Mouse (Mus musculus) granulocyte monocyte progenitor cell, adult 5-6 weeks (primary cell): ENCODE measurements around the gene Nos1ap. TPM values are rescaled to one million over a fixed set of nuclear protein-coding genes. Genes with fewer than 3 reads are reported as not detected.

ENCODE experiments used
- ATAC-seq: replicated peaks from 2 replicates; pipeline ENCODE4 v1.8.0; 2016; ENCODE audit warnings: mild to moderate bottlenecking, moderate TSS enrichment, inconsistent platforms; ENCODE audit not compliant: poor library complexity, severe bottlenecking
- total RNA-seq, 2 experiments: library from RNA; stranded (forward) in 1 of 2; stranded (reverse) in 1 of 2; fragments of 200-712, 200-1000 nt in 1 of 2; fragments of >200 nt in 1 of 2; fragmentation: Nextera tagmentation in 1 of 2; gene quantifications; 2 replicates each; pipeline ENCODE4 v1.2.3; 2014 to 2017

Gene Nos1ap
- total RNA-seq (2014; fragmentation: Nextera tagmentation) (9.0 and 11.5 TPM in 2 replicates), total RNA-seq (2017) (1.5 and 3.7 TPM in 2 replicates)

- ATAC-seq: peak; percentile 82
Observed at GRCm38 (mm10) chr1:170589219-170590040, at the start of gene Nos1ap. Nos1ap (minus strand) TSS chr1:170589861.

- ATAC-seq: no peak
Observed at GRCm38 (mm10) chr1:170638941-170639340, 49.3 kb upstream of the Nos1ap start.

DNA sequence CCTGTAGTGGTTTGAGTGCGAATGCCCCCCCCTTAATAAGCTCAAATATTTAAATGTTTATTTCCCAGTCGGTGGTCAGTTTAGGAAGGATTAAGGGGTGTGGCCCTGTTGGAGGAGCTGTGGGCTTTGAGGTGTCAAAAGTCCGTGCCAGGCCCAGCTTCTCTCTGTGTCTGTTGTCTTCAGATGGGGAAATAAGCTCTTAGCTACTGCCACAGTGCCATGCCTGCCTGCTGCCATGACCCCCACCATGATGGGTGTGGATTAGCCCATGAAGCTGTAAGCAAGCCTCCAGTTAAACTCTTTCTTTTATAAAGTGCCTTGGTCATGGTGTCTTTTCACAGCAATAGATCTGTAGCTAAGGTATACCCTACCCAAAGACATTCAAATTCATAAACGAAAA is 43.2 kb upstream of the Nos1ap start:
- no peak for ATAC-seq

GRCm38 (mm10) chr1:170632385-170632784 is 42.7 kb upstream of the Nos1ap start:
- peak; percentile 100 for ATAC-seq

- ATAC-seq: no peak
Observed at GRCm38 (mm10) chr1:170631571-170631970, 41.9 kb upstream of the Nos1ap start.

- ATAC-seq: no peak
Observed at GRCm38 (mm10) chr1:170630489-170630888, 40.8 kb upstream of the Nos1ap start.

DNA sequence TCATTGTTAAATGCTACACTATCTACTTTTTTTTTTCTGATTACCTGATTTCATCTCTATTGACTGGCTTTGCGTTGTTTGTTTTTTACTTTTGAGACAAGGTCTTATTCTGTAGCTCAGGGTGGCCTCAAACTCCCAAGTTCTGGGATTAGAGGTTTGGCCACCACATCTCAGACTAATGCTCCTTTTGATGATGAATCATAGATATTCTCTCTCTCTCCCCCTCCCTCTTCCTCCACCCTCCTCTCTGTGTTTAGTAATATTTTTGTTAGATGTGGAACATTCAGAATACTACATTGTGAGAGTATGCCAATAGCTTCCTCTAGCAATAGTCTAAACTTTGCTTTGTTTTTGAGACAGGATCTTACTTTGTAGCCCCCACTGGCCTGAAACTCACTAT is 33.8 kb upstream of the Nos1ap start:
- ATAC-seq: no peak

DNA sequence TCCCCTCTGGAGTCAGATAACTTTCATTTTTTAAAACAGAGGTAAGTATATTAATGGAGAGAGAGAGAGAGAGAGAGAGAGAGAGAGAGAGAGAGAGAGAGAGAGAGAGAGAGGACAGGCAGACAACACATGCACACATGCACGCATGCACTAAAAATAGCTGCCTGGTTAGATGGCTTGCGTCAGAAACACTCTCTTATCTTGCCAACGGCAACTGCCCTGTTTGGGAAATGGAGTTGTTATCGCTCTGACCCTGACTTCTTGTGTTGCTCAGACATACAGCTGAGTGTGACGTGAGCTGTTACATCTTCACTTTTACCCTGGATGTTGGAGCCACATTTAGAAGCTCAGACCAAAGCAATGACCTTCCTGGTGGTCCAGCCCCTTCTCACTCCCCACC is 33.3 kb upstream of the Nos1ap start:
- ATAC-seq: peak; percentile 94

GRCm38 (mm10) chr1:170619686-170620374 is 30.2 kb upstream of the Nos1ap start:
- ATAC-seq: no peak

DNA sequence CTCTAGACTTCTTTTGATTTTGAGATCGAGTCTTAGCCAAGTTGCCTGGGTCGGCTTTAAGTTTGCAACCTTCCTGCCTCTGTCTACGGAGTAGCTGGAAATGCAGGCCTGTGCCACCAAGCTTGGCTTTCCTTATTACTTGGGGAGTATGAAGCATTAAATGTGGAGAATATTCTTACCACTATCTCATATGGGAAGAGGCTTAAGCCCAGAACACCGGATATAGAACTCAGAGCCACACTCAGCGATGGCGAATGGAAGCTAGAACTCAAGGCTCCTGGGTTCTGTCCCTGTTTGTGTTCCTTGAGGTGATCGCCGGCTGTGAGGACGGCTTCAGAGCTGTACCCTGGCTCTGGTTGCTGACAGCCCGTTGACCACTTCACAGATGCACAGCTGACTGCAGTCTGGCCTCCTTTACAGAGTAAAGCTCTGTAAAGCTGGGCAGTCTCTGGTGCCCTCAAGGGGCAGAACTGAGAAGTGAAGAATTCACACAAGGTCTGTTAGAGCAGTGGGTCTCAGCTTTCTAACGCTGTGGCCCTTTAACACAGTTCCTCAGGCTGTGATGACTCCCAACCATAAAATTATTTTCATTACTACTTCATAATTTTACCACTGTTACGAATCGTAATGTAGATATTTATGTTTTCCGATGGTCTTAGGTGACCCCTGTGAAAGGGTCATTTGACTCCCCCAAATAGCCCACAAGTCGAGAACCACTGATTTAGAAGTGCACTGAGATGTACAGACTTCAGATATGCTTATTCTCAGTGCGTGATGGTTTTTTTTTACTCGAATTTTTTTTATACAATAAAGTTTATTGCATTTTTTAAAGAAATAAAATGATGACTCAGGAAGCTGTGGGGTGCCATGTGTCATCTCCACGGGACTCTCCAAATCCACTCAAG is 23.6 kb upstream of the Nos1ap start:
- peak; percentile 94 for ATAC-seq

DNA sequence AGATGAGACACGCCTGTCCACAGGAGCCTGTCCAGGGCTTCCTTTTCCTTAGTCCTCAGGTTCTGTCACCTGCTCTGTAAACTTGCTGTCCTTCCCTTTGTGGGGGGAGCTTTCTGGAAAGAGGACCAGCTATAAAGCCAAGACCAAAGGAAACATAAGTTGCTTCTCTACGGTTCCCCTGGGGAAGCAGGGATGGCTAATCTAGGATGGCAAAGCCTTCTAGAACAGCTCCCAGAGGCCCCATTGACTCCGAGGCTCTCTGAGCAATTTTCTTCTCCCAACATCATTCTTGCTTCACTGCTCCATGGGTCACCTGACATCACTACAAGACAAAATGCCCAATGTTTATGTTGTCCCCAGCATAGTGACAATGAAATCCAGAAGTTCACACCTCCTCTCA is 22.0 kb upstream of the Nos1ap start:
- ATAC-seq: no peak

- 0 out of 2 replicates have a peak, but pooled peaks have one; percentile 1 for ATAC-seq
Observed at GRCm38 (mm10) chr1:170610695-170611094, 21.0 kb upstream of the Nos1ap start.

DNA sequence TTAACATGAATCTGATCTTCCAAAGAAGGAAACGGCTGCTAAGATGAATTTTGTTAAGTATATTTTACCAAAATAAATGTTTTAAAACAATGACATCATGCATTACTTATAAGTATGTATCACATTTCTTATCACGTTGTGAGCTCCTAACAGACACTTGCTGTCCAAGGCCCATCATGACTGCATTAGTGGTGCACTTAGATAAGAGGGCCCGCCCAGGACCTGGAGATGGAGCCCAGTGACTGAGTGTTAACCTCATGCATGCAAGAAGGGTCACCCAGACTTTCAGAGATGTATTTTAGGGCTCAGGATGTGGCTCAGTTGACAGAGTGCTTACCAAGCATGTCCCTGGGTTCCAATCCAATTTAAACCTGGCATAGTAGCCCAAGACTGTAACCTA is 20.6 kb upstream of the Nos1ap start:
- no peak for ATAC-seq

- ATAC-seq: peak; percentile 15; the same call in 1 of the 2 replicates
Observed at GRCm38 (mm10) chr1:170609872-170610271, 20.2 kb upstream of the Nos1ap start.

- ATAC-seq: peak; percentile 48
Observed at GRCm38 (mm10) chr1:170608461-170609071, 18.9 kb upstream of the Nos1ap start.

DNA sequence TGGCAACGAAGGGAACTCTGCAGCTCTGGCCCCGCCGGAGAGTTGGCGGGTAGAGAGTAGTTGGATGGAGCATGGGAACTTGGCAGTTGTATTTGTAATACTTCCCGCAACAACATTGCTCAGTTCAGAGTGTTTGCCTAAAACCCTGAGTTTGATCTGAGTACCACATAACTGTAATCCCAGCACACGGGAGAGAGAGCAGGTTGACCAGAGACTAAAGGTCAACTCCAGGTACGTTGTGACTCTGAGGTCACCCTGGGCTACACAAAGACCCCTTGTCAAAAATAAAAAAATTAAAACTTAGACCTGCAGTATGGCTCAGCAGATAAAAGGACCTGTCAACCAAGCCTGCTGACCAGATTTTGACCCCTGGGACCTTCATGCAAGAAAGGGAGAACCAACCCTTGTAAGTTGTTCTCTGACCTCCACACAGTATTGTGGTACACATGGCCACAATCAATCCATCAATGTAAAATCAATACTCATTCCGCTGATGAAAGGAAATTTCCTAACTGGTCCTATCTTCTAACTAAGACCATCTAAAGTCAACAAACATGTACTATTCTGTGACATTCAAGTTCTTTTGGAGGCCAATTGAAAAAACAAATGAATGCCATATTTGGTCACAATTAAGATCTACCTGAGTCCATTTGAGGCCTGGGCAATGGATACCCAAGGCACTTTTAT is 17.7 kb upstream of the Nos1ap start:
- no peak for ATAC-seq

- 0 out of 2 replicates have a peak, but pooled peaks have one; percentile 23 for ATAC-seq
Observed at GRCm38 (mm10) chr1:170605228-170606001, 15.8 kb upstream of the Nos1ap start.

DNA sequence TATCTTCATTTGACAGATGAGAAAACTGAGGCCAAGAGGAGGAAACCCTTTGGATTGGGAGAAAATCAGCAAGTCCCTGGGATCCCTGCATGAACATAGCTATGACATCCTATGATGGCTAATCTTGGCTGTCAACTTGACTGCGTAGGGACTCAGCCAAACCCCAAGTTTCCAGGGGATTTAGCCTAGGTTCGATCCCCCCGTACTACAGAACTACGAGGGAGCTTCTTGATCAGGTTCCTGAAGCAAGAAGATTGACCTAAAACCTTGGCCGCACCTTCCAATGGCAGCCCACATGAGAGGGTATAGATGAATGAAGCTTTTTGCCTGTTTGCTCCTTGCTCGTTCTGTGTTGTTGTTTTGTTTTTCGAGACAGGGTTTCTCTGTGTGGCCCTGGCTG is 4.9 kb upstream of the Nos1ap start:
- ATAC-seq: no peak

GRCm38 (mm10) chr1:170590531-170590930 is 870 bp upstream of the Nos1ap start:
- peak; percentile 61 for ATAC-seq
